Mouse (Mus musculus): ENCODE measurements around the gene Tm6sf1.

The Tm6sf1 gene

GRCm38 (mm10) chr7:81850171-81850570 lies 8.6 kb upstream of the Tm6sf1 start:
- CTCF ChIA-PET: no interaction called here

- CTCF ChIA-PET: no interaction called here
Measured at GRCm38 (mm10) chr7:81851706-81852105, 7.1 kb upstream of the Tm6sf1 start.

GRCm38 (mm10) chr7:81854568-81855307 lies 4.1 kb upstream of the Tm6sf1 start:
- CTCF ChIA-PET: no interaction called here

- CTCF ChIA-PET: no interaction called here
Measured at GRCm38 (mm10) chr7:81855694-81856093, 3.1 kb upstream of the Tm6sf1 start, which contains the start of gene Gm10160. TSS of gene Gm10160 (minus strand) at chr7:81855794.

DNA sequence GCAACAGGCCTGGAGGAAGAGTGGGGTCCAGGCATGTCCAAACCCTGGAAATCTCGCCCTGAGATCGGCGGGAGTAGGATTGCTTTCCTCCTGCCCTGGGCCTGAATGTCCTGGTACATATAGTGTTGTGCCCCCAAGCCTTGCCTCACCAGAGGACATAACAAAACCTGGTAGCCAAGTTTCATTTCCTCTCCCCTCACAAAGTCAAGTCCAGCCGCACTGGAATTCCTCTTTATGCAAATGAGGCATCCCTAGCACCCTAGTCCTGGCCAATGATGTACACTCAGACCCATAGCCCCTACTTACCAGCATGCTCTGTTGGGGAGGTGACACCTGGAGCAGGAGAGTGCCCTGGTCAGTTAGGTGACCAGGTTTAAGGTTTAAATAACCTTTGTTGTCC lies 2.6 kb upstream of the Tm6sf1 start:
- CTCF ChIA-PET: no interaction called here

DNA sequence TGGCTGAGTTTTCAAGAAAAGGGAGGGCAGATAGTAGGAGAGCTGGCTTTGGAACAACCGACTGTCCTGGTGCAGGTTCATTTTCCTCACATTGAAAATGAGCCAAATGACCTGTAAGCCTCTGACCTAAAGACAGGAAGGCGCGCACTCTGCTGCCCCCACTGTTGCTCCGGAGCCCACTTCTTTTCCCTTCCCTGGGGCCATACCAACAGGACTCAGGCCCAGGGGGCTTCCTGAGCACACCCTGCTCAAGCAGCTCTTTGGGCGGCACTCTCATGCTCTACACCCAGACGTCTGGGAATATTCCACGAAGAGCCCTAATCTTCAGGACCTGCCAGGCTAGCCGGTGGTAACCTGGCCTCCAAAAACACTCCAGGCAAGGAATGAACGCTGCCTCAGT lies 565 bp upstream of the Tm6sf1 start:
- CTCF ChIA-PET: interaction anchor here (0.7 to 1.5 kb wide), 2 partner anchors 10 to 22 kb away, joined by 3 read pairs; no protein-coding TSS in a partner anchor

- CTCF ChIA-PET: no interaction called here
Measured at GRCm38 (mm10) chr7:81860071-81860470, 1.3 kb downstream of the Tm6sf1 start.

- CTCF ChIA-PET: no interaction called here
Measured at GRCm38 (mm10) chr7:81860996-81861395, 2.2 kb downstream of the Tm6sf1 start.

- CTCF ChIA-PET: no interaction called here
Measured at GRCm38 (mm10) chr7:81861461-81861860, 2.7 kb downstream of the Tm6sf1 start.

DNA sequence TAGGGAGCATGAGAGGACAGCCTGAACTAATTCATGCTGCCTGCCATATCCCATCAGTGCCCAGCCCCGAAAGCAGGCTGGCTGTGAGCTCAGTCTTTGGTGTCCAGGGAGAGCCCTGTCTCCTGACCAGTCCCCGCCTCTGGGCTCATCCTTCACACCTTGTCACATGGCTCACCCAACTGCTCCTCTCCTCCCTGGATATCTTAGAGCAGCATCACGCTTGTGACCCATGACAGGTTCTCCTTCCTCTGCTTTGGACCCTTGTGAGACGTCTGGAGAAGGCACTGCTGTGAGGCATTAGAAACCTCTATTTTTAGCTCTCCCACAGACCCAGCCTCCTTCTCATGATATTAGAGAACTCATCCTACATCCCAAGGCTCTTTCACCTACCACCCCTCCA lies 3.1 kb downstream of the Tm6sf1 start:
- CTCF ChIA-PET: no interaction called here

GRCm38 (mm10) chr7:81862587-81863583 lies 4.1 kb downstream of the Tm6sf1 start:
- CTCF ChIA-PET: no interaction called here

GRCm38 (mm10) chr7:81864552-81864951 lies 5.8 kb downstream of the Tm6sf1 start:
- CTCF ChIA-PET: no interaction called here

- CTCF ChIA-PET: no interaction called here
Measured at GRCm38 (mm10) chr7:81865937-81866336, 7.1 kb downstream of the Tm6sf1 start.

DNA sequence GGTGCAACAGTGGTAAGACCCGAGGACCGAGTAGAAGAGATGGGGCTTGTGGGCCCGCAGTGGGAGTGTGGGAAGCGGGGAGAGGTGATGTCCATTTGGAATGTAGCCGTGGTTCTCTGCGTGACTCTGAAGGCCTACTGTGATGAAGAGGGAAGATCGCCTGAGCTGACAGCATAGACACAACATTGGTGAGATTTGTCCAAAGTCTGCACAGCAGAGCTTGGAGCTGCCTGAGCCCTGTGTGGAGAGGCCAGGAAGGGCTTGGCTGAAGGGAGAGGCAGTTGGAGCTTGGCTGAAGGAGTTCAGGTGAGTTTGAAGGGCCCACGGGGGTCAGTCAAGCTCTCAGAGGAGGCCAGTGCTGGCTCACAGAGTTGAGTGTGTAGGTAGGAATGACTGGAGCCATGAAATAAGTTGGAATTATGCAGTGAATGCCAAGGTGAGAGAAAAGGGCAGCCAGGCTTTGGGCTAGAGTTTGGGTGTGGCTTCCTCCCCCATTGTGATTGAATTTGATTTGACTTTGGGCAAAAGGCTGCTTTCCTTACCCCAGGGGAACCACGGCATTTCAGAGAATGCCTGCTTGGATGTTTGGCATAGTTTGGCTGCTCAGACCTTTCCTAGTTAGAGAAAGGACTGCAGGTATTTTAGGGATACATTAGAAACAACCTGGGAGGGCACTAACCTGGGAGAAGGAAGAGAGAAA lies 8.6 kb downstream of the Tm6sf1 start:
- CTCF ChIA-PET: no interaction called here

GRCm38 (mm10) chr7:81868158-81868557 lies 9.4 kb downstream of the Tm6sf1 start:
- CTCF ChIA-PET: interaction anchor here (0.7 to 1.0 kb wide), 3 partner anchors 15 to 86 kb away, joined by 3 read pairs; partner anchors contain the start of gene Btbd1

DNA sequence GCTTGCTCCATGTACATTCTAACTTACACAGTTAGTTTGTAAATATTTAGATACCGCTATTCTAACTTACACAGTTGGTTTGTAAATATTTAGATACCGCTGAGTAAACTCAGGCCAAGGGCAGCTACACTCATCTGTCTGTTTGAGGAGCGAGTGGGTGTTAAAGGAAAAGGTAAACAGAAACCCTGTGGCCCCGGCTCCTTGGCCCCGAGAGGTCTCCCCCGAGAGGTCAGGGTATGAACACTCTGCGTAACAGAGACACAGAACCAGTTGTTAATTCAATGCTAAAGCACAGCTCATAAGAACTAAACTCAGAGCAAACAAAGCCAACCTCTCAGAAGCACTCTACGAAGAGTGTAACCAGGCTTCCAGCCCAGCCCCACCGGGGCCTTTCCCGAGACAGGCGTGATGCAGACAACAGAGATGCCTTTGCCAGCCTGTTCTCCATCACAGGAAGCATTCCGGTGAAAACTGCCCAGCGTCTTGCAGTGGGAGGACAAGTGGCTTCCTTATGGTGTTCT lies 13.8 kb downstream of the Tm6sf1 start:
- CTCF ChIA-PET: interaction anchor here (0.5 kb wide), 1 partner anchor 51 kb away, joined by 8 read pairs; no protein-coding TSS in a partner anchor

DNA sequence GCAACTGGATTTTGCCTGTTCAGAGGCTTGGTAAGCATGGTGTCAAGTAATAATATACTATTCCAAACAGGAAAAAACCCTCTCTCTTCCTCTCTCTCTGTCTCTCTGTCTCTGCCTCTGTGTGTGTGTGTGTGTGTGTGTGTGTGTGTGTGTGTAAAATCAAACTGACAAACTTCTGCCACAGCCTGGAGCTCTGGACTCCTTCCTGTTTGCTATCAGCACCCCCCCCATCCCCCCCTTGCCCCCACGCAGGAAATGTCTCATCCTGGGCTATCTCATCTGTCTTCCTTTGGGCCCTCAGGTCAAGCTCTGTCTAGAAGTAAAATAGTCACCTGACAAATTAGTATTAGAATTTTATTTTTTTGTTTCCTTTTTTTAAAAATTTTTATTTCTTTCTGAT lies 15.0 kb downstream of the Tm6sf1 start:
- CTCF ChIA-PET: no interaction called here

- CTCF ChIA-PET: no interaction called here
Measured at GRCm38 (mm10) chr7:81874636-81875035, 15.8 kb downstream of the Tm6sf1 start.

DNA sequence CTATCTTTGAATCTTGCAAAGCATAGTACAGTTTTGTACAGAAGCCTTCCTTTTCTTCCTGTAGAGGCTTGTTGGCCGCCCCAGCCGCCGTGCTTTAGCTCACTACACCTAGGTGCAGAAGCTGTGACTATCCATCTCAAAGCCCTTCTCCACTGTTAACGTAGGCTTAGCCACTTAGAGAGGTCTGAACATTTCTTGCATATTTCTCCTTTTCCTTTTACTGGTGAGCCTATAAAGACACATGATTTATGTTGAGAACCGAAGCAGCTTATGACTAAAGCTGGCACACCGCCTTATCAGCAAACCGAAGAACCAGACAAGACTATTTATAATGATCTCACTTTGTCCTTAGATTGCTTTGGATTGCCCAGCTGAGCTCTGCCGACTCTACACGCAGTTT lies 16.6 kb downstream of the Tm6sf1 start:
- CTCF ChIA-PET: no interaction called here

DNA sequence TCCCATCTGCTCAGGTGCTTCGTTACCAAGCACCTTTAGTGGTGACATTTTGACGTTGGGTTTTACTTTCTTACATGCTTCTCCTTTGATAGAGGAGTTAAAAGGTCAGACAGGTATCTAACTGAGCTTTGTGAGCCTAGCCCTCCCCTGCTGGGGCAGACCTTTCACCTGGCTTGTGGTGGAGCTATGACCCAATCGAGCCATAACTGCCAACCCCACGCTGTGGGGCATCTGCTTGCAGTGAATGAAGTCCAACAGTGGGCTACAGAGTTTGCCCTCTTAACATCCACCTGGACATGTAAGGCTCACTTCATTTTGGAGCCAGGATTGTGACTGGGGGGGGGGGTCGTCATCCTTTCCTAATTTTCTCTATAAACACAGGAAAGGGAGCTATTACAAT lies 21.5 kb downstream of the Tm6sf1 start:
- CTCF ChIA-PET: interaction anchor here (0.7 kb wide), 1 partner anchor 256 kb away, joined by 3 read pairs; no protein-coding TSS in a partner anchor

DNA sequence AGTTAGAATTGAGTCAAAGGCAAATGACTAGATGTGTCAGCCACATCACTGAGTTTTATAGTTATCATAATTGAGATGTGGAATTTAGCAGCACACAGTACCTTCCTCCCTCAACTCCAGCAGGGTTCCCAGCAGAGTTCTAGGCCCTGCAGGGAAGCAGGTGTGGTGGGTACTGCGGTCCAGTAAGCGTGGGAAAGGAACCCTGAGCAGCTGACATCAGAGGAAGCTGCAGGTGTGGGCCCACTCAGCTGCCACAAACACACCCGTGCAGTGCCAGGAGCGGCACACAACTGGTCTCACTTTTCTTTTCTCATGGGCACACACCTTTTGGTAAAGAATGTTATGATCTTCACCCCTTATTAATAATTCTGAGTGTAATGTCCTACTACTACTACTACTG lies 22.0 kb downstream of the Tm6sf1 start:
- CTCF ChIA-PET: interaction anchor here (0.7 kb wide), 1 partner anchor 256 kb away, joined by 3 read pairs; no protein-coding TSS in a partner anchor

GRCm38 (mm10) chr7:81881600-81881999 lies 22.8 kb downstream of the Tm6sf1 start:
- CTCF ChIA-PET: no interaction called here
